Mouse (Mus musculus) forebrain, postnatal 0 days (tissue): ENCODE measurements at regions not wholly inside any gene's neighbourhood (a gene's known extent, or its start where the extent isn't known, plus 50 kb on each side); places are given as distances from the start of the nearest gene placed in this dataset.

Experiments used
- ATAC-seq: fragments of 200-750 bp; cut with Nextera tagmentation; 2 replicates; pipeline ENCODE4 v1.8.0; 2017; ENCODE audit warnings: mild to moderate bottlenecking, moderate library complexity
- DNase-seq: peaks from one replicate; pipeline ENCODE4 v3.0.0-alpha.2; 2015
- H3K27ac ChIP-seq: fragments of 300-500 bp; sonication (generic); 2 replicates; pipeline ENCODE4 v1.5.1; 2014; ENCODE audit warnings: low read depth, mild to moderate bottlenecking, antibody characterized with exemption, low read length, moderate library complexity, mixed read lengths
- H3K27me3 ChIP-seq: fragments of 300-500 bp; sonication (generic); 2 replicates; pipeline ENCODE4 v1.6.1; 2014; ENCODE audit warnings: mild to moderate bottlenecking, low read length, mixed read lengths; ENCODE audit not compliant: insufficient read depth
- H3K36me3 ChIP-seq: fragments of 300-500 bp; sonication (generic); 2 replicates; pipeline ENCODE4 v1.6.1; 2014; ENCODE audit warnings: mild to moderate bottlenecking, moderate library complexity; ENCODE audit not compliant: insufficient read depth
- H3K4me1 ChIP-seq: fragments of 300-500 bp; sonication (generic); 2 replicates; pipeline ENCODE4 v1.6.1; 2014; ENCODE audit warnings: antibody characterized with exemption; ENCODE audit not compliant: insufficient read depth
- H3K4me2 ChIP-seq: fragments of 300-500 bp; sonication (generic); 2 replicates; pipeline ENCODE4 v1.6.1; 2014; ENCODE audit warnings: low read depth, mild to moderate bottlenecking, moderate library complexity
- H3K4me3 ChIP-seq: fragments of 300-500 bp; sonication (generic); 2 replicates; pipeline ENCODE4 v1.5.1; 2014; ENCODE audit warnings: low read depth, low read length, mixed read lengths
- H3K9ac ChIP-seq: fragments of 300-500 bp; sonication (generic); 2 replicates; pipeline ENCODE4 v1.6.1; 2014; ENCODE audit warnings: mild to moderate bottlenecking
- H3K9me3 ChIP-seq: fragments of 300-500 bp; sonication (generic); 2 replicates; pipeline ENCODE4 v1.6.1; 2016; ENCODE audit warnings: low read length
- CTCF ChIP-seq: sonication (generic); IDR thresholded peaks from 2 replicates; pipeline ENCODE4 v1.5.1; 2016; ENCODE audit warnings: antibody characterized with exemption, control low read depth, low read depth
- WGBS: fragments of 180-500 bp; shearing (Covaris S2); extraction: QIAGEN DNeasy Blood & Tissue Kit; methylation state at CpG from one replicate; pipeline ENCODE4 v1.1.7; 2014; 5-methylcytosine and 5-hydroxymethylcytosine counted together

- no peaks in the 10 kb centered on the region for H3K4me1 ChIP-seq
- no peak for TF ChIP-seq CTCF
- H3K9me3 ChIP-seq: no peaks in the 10 kb centered on the region
- no peaks in the 10 kb centered on the region for H3K36me3 ChIP-seq
- 59% methylated on average over 4 of the region's 4 CpGs for WGBS
- ATAC-seq (peak; percentile 47; the same call in 1 of the 2 replicates), DNase-seq (peak; percentile 41)
- no peak overlapping the region for H3K4me2 ChIP-seq
- H3K4me3 ChIP-seq: no peak overlapping the region
- no peaks in the 10 kb centered on the region for H3K27me3 ChIP-seq
- no peak overlapping the region for H3K9ac ChIP-seq
- no peak overlapping the region for H3K27ac ChIP-seq
Observed at GRCm38 (mm10) chr9:33790617-33791016, 695.1 kb upstream of the Kirrel3 start.

- no peak overlapping the region for H3K4me3 ChIP-seq
Observed at GRCm38 (mm10) chr9:33800250-33800649, 685.4 kb upstream of the Kirrel3 start.

DNA sequence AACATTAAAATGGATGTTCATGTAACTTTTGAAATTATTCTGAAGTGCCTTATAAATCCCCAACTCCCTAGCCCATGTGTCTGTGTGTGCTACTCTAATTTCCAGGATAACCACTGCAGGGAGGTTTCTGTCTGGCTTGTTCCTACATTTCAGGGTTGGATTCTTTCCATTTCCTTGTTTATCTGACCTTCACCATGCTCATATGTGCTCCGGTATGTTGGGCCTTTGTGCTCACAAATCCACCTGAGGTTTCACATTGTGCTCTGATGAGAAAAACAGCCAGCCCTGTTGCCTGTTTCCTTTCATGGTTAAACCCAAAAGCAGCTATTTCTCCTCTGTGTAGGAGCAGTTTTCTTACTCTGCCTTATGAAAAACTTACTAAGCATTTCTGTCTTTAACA, 684.9 kb upstream of the Kirrel3 start:
- Histone ChIP-seq H3K4me3 (no peak overlapping the region), H3K27ac (no peak overlapping the region), H3K4me1 (no peaks in the 10 kb centered on the region), H3K9me3 (no peaks in the 10 kb centered on the region), H3K9ac (no peak overlapping the region), H3K4me2 (no peak overlapping the region), H3K36me3 (no peaks in the 10 kb centered on the region), H3K27me3 (no peaks in the 10 kb centered on the region)
- DNase-seq: no peak
- no peak for TF ChIP-seq CTCF
- 68% methylated on average over 1 of the region's 1 CpGs for WGBS
- no peak for ATAC-seq

More at GRCm38 (mm10) chr9:33800250-33800649, 685.4 kb upstream of the Kirrel3 start:
- Histone ChIP-seq H3K9ac (no peak overlapping the region), H3K27me3 (no peaks in the 10 kb centered on the region), H3K4me1 (no peaks in the 10 kb centered on the region), H3K27ac (no peak overlapping the region), H3K9me3 (no peaks in the 10 kb centered on the region), H3K36me3 (no peaks in the 10 kb centered on the region), H3K4me2 (no peak overlapping the region)
- no peak for DNase-seq
- 77% methylated on average over 6 of the region's 6 CpGs for WGBS
- no peak for TF ChIP-seq CTCF
- no peak for ATAC-seq

- H3K36me3 ChIP-seq: no peaks in the 10 kb centered on the region
- no peak overlapping the region for H3K9ac ChIP-seq
- no peak overlapping the region for H3K4me2 ChIP-seq
- H3K27ac ChIP-seq: no peak overlapping the region
- no peak for ATAC-seq
- H3K4me3 ChIP-seq: no peak overlapping the region
- no peak for TF ChIP-seq CTCF
- H3K4me1 ChIP-seq: no peaks in the 10 kb centered on the region
- H3K27me3 ChIP-seq: no peaks in the 10 kb centered on the region
- 68% methylated on average over 5 of the region's 5 CpGs for WGBS
- H3K9me3 ChIP-seq: no peaks in the 10 kb centered on the region
- DNase-seq: no peak
Observed at GRCm38 (mm10) chr9:33814739-33815368, 670.8 kb upstream of the Kirrel3 start.

- Histone ChIP-seq H3K9me3 (no peaks in the 10 kb centered on the region), H3K4me2 (no peak overlapping the region), H3K27ac (no peak overlapping the region), H3K36me3 (no peaks in the 10 kb centered on the region), H3K27me3 (no peaks in the 10 kb centered on the region), H3K4me1 (no peaks in the 10 kb centered on the region), H3K9ac (no peak overlapping the region), H3K4me3 (no peak overlapping the region)
- 43% methylated on average over 9 of the region's 9 CpGs for WGBS
- ATAC-seq: peak; percentile 94
- DNase-seq: peak; percentile 77
- no peak for TF ChIP-seq CTCF
Observed at GRCm38 (mm10) chr9:33822574-33823394, 662.9 kb upstream of the Kirrel3 start.

GRCm38 (mm10) chr9:33826116-33826515, 659.6 kb upstream of the Kirrel3 start:
- H3K27me3 ChIP-seq: no peaks in the 10 kb centered on the region
- DNase-seq (peak; percentile 41), ATAC-seq (no peak)
- no peaks in the 10 kb centered on the region for H3K9me3 ChIP-seq
- 35% methylated on average over 4 of the region's 4 CpGs for WGBS
- no peak overlapping the region for H3K4me2 ChIP-seq
- no peak overlapping the region for H3K27ac ChIP-seq
- no peaks in the 10 kb centered on the region for H3K4me1 ChIP-seq
- no peak for TF ChIP-seq CTCF
- H3K36me3 ChIP-seq: no peaks in the 10 kb centered on the region
- H3K9ac ChIP-seq: no peak overlapping the region
- no peak overlapping the region for H3K4me3 ChIP-seq

DNA sequence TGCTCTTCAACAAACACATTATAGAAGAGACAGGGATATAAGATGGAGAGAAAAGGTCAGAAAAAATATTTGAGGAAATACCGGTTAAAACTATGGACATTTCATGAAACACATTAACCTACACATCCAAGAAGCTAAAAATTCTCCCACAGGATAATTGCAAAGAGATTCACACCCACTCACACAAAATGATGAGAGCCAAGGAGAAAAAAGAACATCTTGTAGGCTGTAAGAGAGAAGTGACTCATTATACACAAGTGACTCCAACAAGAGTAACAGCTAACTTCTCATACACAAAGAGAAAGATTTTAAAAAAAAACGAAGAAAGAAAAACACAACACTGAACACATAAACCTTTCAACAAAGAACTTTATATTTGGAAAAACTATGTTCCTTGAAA, 658.3 kb upstream of the Kirrel3 start:
- ATAC-seq (no peak), DNase-seq (no peak)
- no peak overlapping the region for H3K4me2 ChIP-seq

More for the DNA sequence above, 658.3 kb upstream of the Kirrel3 start:
- Histone ChIP-seq H3K4me1 (no peaks in the 10 kb centered on the region), H3K36me3 (no peaks in the 10 kb centered on the region), H3K4me3 (no peak overlapping the region), H3K9me3 (no peaks in the 10 kb centered on the region), H3K27me3 (no peaks in the 10 kb centered on the region), H3K27ac (no peak overlapping the region), H3K9ac (no peak overlapping the region)
- WGBS: 79% methylated on average over 2 of the region's 2 CpGs
- TF ChIP-seq CTCF: no peak
